In genomic region chr5:139587459-139587858, GRCm38 (mm10) we compare ENCODE assay signal across 19 mouse cellular contexts. TPM values are rescaled to one million over a fixed set of nuclear protein-coding genes. Genes with fewer than 3 reads are reported as not detected.
DNase-seq lines count a peak whose midpoint lies in the region; ATAC-seq and TF ChIP-seq lines count a peak whose summit lies in the region.
"Not testable (repeated sequence)": the region's sequence is repeated elsewhere in the genome, so short reads cannot be mapped to it uniquely, and the experiment has no call there.
"Had no signal": no experiment of that assay in that cellular context is flagged by ENCODE, and none has a peak within 500 bp of the region (broad histone marks: within the 10 kb centered on the region; RNA-seq: fewer than 3 reads in every experiment).

No protein-coding gene starts in this region.

- not testable (repeated sequence) for H3K27me3 ChIP-seq in heart, adult 2 months (ENCODE audit: control insufficient read depth, insufficient read depth, low read length); kidney, adult 2 months (replicated peaks; ENCODE audit: control insufficient read depth, insufficient read depth, low read length)
- H3K27me3 ChIP-seq in liver, postnatal 0 days (ENCODE audit: insufficient read depth, low read length), result peaks cover 44% of the 10 kb centered on the region
- H3K27me3 ChIP-seq in midbrain, postnatal 0 days (ENCODE audit: insufficient read depth, low read length), result peaks cover 14% of the 10 kb centered on the region; the same call in 1 of the 2 replicates

- TF ChIP-seq CTCF in brain, embryonic 14.5 days (IDR thresholded peaks at IDR 0.05; ENCODE audit: borderline replicate concordance, extremely low read depth, insufficient read depth, insufficient read length), result peak; percentile 32; the same call in 1 of the 2 replicates
- TF ChIP-seq CTCF in heart, adult 2 months (IDR thresholded peaks at IDR 0.05), result peak; percentile 33
- TF ChIP-seq CTCF in kidney, adult 2 months (conservative IDR thresholded peaks at IDR 0.05; ENCODE audit: insufficient read depth, insufficient read length, low read depth, low read length), result 0 out of 2 replicates have a peak, but pooled peaks have one; percentile 18
- peak; percentile 38 for TF ChIP-seq CTCF in liver, postnatal 0 days (IDR thresholded peaks at IDR 0.05; ENCODE audit: low read depth)
- peak; percentile 32 for TF ChIP-seq CTCF in midbrain, postnatal 0 days (IDR thresholded peaks at IDR 0.05)

- not testable (repeated sequence) for TF ChIP-seq POLR2A in brain, embryonic 14.5 days (IDR thresholded peaks at IDR 0.05; ENCODE audit: borderline replicate concordance, extremely low read depth, insufficient read depth, insufficient read length, poor library complexity, severe bottlenecking); heart, adult 2 months (IDR thresholded peaks at IDR 0.05; ENCODE audit: insufficient read depth, low read depth, low read length); kidney, adult 2 months (IDR thresholded peaks at IDR 0.05; ENCODE audit: low read depth, low read length)

- not testable (repeated sequence) for ATAC-seq in liver, postnatal 0 days; midbrain, postnatal 0 days (ENCODE audit: low FRiP score)

- H3K4me2 ChIP-seq in liver, postnatal 0 days (ENCODE audit: low read depth, low read length); midbrain, postnatal 0 days (ENCODE audit: low read depth, low read length, poor library complexity, severe bottlenecking): not testable (repeated sequence)

- not testable (repeated sequence) for H3K9me3 ChIP-seq in ES-E14 (ENCODE audit: control insufficient read depth, insufficient read depth, low read depth, low read length); liver, postnatal 0 days (ENCODE audit: low read length); midbrain, postnatal 0 days (ENCODE audit: low read length)

- not testable (repeated sequence) for H3K4me3 ChIP-seq in ES-E14 (ENCODE audit: insufficient read depth in 1 of 2, low read depth in 1 of 2, low read length in 2 of 2, poor library complexity in 1 of 2, severe bottlenecking in 1 of 2); heart, adult 2 months; kidney, adult 2 months (ENCODE audit: insufficient read depth, low read depth, low read length); liver, postnatal 0 days (ENCODE audit: low read depth, low read length); midbrain, postnatal 0 days (ENCODE audit: low read depth, low read length)

- not testable (repeated sequence) for H3K9ac ChIP-seq in ES-E14 (ENCODE audit: insufficient read depth, low read depth, low read length, poor library complexity, severe bottlenecking); heart, adult 2 months (ENCODE audit: low read depth, low read length); liver, postnatal 0 days (replicated peaks); midbrain, postnatal 0 days (replicated peaks; ENCODE audit: low read length, poor library complexity, severe bottlenecking)

- H3K36me3 ChIP-seq in ES-E14 (ENCODE audit: control insufficient read depth, insufficient read depth, low read length, poor library complexity, severe bottlenecking); heart, adult 2 months (ENCODE audit: control insufficient read depth, insufficient read depth, low read length); kidney, adult 2 months (ENCODE audit: control insufficient read depth, insufficient read depth, low read length); liver, postnatal 0 days (replicated peaks; ENCODE audit: insufficient read depth, low read length); midbrain, postnatal 0 days (ENCODE audit: insufficient read depth, low read length): not testable (repeated sequence)

- TF ChIP-seq EP300 in heart, adult 2 months (IDR thresholded peaks at IDR 0.05; ENCODE audit: insufficient read depth, low read depth, low read length); liver, postnatal 0 days (IDR thresholded peaks at IDR 0.05; ENCODE audit: low read depth): not testable (repeated sequence)

- H3K79me2 ChIP-seq in heart, adult 2 months (replicated peaks; ENCODE audit: control insufficient read depth, insufficient read depth, low read length), result not testable (repeated sequence)

- 85% methylated on average over 4 of the region's 5 CpGs for WGBS in heart, adult 2 months
- WGBS in kidney, adult 2 months, result 90% methylated on average over 4 of the region's 5 CpGs
- WGBS in liver, postnatal 0 days (ENCODE audit: insufficient replicate concordance), result 73% methylated on average over 4 of the region's 5 CpGs
- WGBS in midbrain, postnatal 0 days, result 88% methylated on average over 3 of the region's 5 CpGs

- not testable (repeated sequence) for H3K4me1 ChIP-seq in ES-E14 (ENCODE audit: control insufficient read depth in 2 of 2, insufficient read depth in 2 of 2, low read length in 2 of 2, poor library complexity in 1 of 2); heart, adult 2 months (ENCODE audit: control insufficient read depth, insufficient read depth, low read length); kidney, adult 2 months (ENCODE audit: control insufficient read depth, insufficient read depth, low read length); liver, postnatal 0 days (ENCODE audit: insufficient read depth); midbrain, postnatal 0 days (ENCODE audit: insufficient read depth, low read length)

- intact Hi-C loops in heart, adult 2 months (cut with DNase I), result not testable (repeated sequence)

- peak; percentile 12 to 14 for DNase-seq in B cell, adult 2 months
- DNase-seq in ES-E14 (ENCODE audit: low read depth, low spot score); brain, embryonic 14.5 days (ENCODE audit: low read depth); heart, adult 2 months; kidney, adult 2 months; liver, postnatal 0 days; midbrain, postnatal 0 days (ENCODE audit: low spot score): not testable (repeated sequence)
- peak; percentile 22 for DNase-seq in thymus, postnatal 4 days

- H3K27ac ChIP-seq in ES-E14 (ENCODE audit: insufficient read depth, low read depth, low read length, poor library complexity, severe bottlenecking); heart, adult 2 months; kidney, adult 2 months (ENCODE audit: insufficient read depth, low read depth, low read length); liver, postnatal 0 days (ENCODE audit: low read depth); midbrain, postnatal 0 days (ENCODE audit: low read depth, low read length): not testable (repeated sequence)

- in situ Hi-C loops in ES-E14 (cut with MboI; ENCODE audit: low sequenced_read_pairs in 2 of 2, unreplicated experiment in 2 of 2), result not testable (repeated sequence)

TF ChIP-seq in ES-E14, 5 proteins besides CTCF, POLR2A, EP300 and RAD21:
- 0 out of 2 replicates have a peak, but pooled peaks have one; percentile 22 for TF ChIP-seq ZNF384 (IDR thresholded peaks at IDR 0.05; ENCODE audit: low read depth, low read length)

RNA-seq across cellular contexts. Expression of gene Uncx, which starts 44.2 kb away (rescaled TPM):
- 0.16 TPM in 1 of 2 replicates, not detected in the other for total RNA-seq in ES-E14 (2012; rRNA removed)
- 26.5 and 42.0 TPM in 2 replicates for polyA plus RNA-seq in brain, embryonic 14.5 days (2012; rRNA removed)
- not detected for total RNA-seq in heart, adult 2 months (2021)
- not detected in 2 replicates for polyA plus RNA-seq in heart, adult 2 months (2012; rRNA removed)
- polyA plus RNA-seq in kidney, adult 2 months (2012; rRNA removed), result 1.1 and 1.5 TPM in 2 replicates
- not detected in 2 replicates for polyA plus RNA-seq in liver, postnatal 0 days (2015; fragmentation: Nextera tagmentation; extraction: Ambion mirVana)
- 21.2 and 24.3 TPM in 2 replicates for total RNA-seq in midbrain, postnatal 0 days (2014; rRNA removed)
- polyA plus RNA-seq in midbrain, postnatal 0 days (2015; fragmentation: Nextera tagmentation; extraction: Ambion mirVana), result 15.5 and 20.0 TPM in 2 replicates
- total RNA-seq: adrenal gland, adult 8-10 months; adrenal gland, postnatal 36 days; gastrocnemius, postnatal 14 days; heart, adult 8-10 months; heart, postnatal 25 days had no signal
- polyA plus RNA-seq: C2C12; cortical plate, adult 2 months; gonadal fat pad, adult 2 months; heart, embryonic 16.5 days; inflammation-experienced regulatory T-cells, adult 6 months; Patski had no signal
